Comparison of ENCODE assay signal across 8 mouse cellular contexts in genomic region chr9:14642251-14643021, GRCm38 (mm10). TPM values are rescaled to one million over a fixed set of nuclear protein-coding genes. Genes with fewer than 3 reads are reported as not detected.
DNase-seq lines count a peak whose midpoint lies in the region; ATAC-seq and TF ChIP-seq lines count a peak whose summit lies in the region.

No protein-coding gene starts in this region.

- H3K27ac ChIP-seq in lung, embryonic 14.5 days (ENCODE audit: low read depth) = peak overlapping the region; percentile 69
- H3K27ac ChIP-seq in gastrocnemius, adult 2 months = peak overlapping the region; percentile 88
- H3K27ac ChIP-seq in kidney, adult 2 months (ENCODE audit: insufficient read depth, low read depth, low read length) = peak overlapping the region; percentile 67
- 0 out of 2 replicates have a peak overlapping the region, but pooled peaks have one; percentile 51 for H3K27ac ChIP-seq in midbrain, embryonic 13.5 days

- peak; percentile 53 for ATAC-seq in lung, embryonic 14.5 days (ENCODE audit: insufficient read depth)
- ATAC-seq in midbrain, embryonic 13.5 days = peak; percentile 72

- H3K9ac ChIP-seq in lung, embryonic 14.5 days = no peak overlapping the region
- no peak overlapping the region for H3K9ac ChIP-seq in midbrain, embryonic 13.5 days (replicated peaks)

- no peaks in the 10 kb centered on the region for H3K27me3 ChIP-seq in lung, embryonic 14.5 days (ENCODE audit: insufficient read depth, low read length)
- H3K27me3 ChIP-seq in kidney, adult 2 months (replicated peaks; ENCODE audit: control insufficient read depth, insufficient read depth, low read length) = no peaks in the 10 kb centered on the region
- no peaks in the 10 kb centered on the region for H3K27me3 ChIP-seq in midbrain, embryonic 13.5 days

- no peak for TF ChIP-seq CTCF in lung, embryonic 14.5 days (IDR thresholded peaks at IDR 0.05; ENCODE audit: low read depth)
- no peak for TF ChIP-seq CTCF in gastrocnemius, adult 2 months (IDR thresholded peaks at IDR 0.05)
- TF ChIP-seq CTCF in kidney, adult 2 months (conservative IDR thresholded peaks at IDR 0.05; ENCODE audit: insufficient read depth, insufficient read length, low read depth, low read length) = no peak

- no peaks in the 10 kb centered on the region for H3K36me3 ChIP-seq in lung, embryonic 14.5 days (ENCODE audit: insufficient read depth)
- no peaks in the 10 kb centered on the region for H3K36me3 ChIP-seq in kidney, adult 2 months (ENCODE audit: control insufficient read depth, insufficient read depth, low read length)
- no peaks in the 10 kb centered on the region for H3K36me3 ChIP-seq in midbrain, embryonic 13.5 days

- H3K9me3 ChIP-seq in lung, embryonic 14.5 days (ENCODE audit: low read depth, low read length) = no peaks in the 10 kb centered on the region
- H3K9me3 ChIP-seq in midbrain, embryonic 13.5 days = no peaks in the 10 kb centered on the region

- H3K4me1 ChIP-seq in lung, embryonic 14.5 days (ENCODE audit: insufficient read depth) = peaks cover 10% of the 10 kb centered on the region
- peaks cover 10% of the 10 kb centered on the region; the same call in 1 of the 2 replicates for H3K4me1 ChIP-seq in kidney, adult 2 months (ENCODE audit: control insufficient read depth, insufficient read depth, low read length)
- peaks cover 29% of the 10 kb centered on the region for H3K4me1 ChIP-seq in midbrain, embryonic 13.5 days (replicated peaks)

- H3K4me2 ChIP-seq in lung, embryonic 14.5 days = no peak overlapping the region
- H3K4me2 ChIP-seq in midbrain, embryonic 13.5 days (replicated peaks) = no peak overlapping the region

- peak; percentile 43 for DNase-seq in lung, embryonic 14.5 days
- DNase-seq in lung, postnatal 4 days = no peak
- DNase-seq in gastrocnemius, adult 2 months = peak; percentile 82
- DNase-seq in kidney, adult 2 months = peak; percentile 77
- DNase-seq in right cerebral cortex, postnatal 14 days = no peak
- no peak for DNase-seq in right cerebral cortex, postnatal 10 days (ENCODE audit: low spot score in 2 of 2)
- no peak for DNase-seq in cerebellum, adult 11-12 months

- TF ChIP-seq POLR2A in kidney, adult 2 months (IDR thresholded peaks at IDR 0.05; ENCODE audit: low read depth, low read length) = no peak

- WGBS in lung, embryonic 14.5 days = 14% methylated on average over 5 of the region's 5 CpGs
- 27% methylated on average over 5 of the region's 5 CpGs for WGBS in kidney, adult 2 months
- 35% methylated on average over 5 of the region's 5 CpGs for WGBS in midbrain, embryonic 13.5 days

- intact Hi-C loops in gastrocnemius, adult 2 months (cut with DNase I) = no loop called here

- H3K4me3 ChIP-seq in lung, embryonic 14.5 days (ENCODE audit: low read depth, low read length) = no peak overlapping the region
- peak overlapping the region; percentile 25 for H3K4me3 ChIP-seq in gastrocnemius, adult 2 months
- H3K4me3 ChIP-seq in kidney, adult 2 months (ENCODE audit: insufficient read depth, low read depth, low read length) = no peak overlapping the region
- no peak overlapping the region for H3K4me3 ChIP-seq in midbrain, embryonic 13.5 days (replicated peaks)

RNA-seq across cellular contexts. Expression of gene Amotl1, which starts 2.4 kb away (rescaled TPM):
- polyA plus RNA-seq in lung, embryonic 14.5 days (2014; fragmentation: Nextera tagmentation; extraction: Ambion mirVana) = 26.4 and 29.6 TPM in 2 replicates
- 100 to 1,000 TPM; 397 to 399 TPM for total RNA-seq in gastrocnemius, adult 2 months (2021)
- polyA plus RNA-seq in kidney, adult 2 months (2012; rRNA removed) = 15.5 and 19.4 TPM in 2 replicates
- polyA plus RNA-seq in midbrain, embryonic 13.5 days (2015; fragmentation: Nextera tagmentation; extraction: Ambion mirVana) = 9.8 and 9.9 TPM in 2 replicates

Comparison
In these comparisons a context has a peak if more than half of its experiments do, and no peak if none do; other contexts are left out.
1. DNase-seq: peak in lung, embryonic 14.5 days (single experiment), gastrocnemius, adult 2 months (single experiment) and kidney, adult 2 months (single experiment); none in lung, postnatal 4 days (0 of 2), right cerebral cortex, postnatal 14 days (single experiment), right cerebral cortex, postnatal 10 days (0 of 2) and cerebellum, adult 11-12 months (single experiment).
2. Peak in every context shown above with its lines, with median percentiles within 50 percentile points of each other: H3K27ac ChIP-seq.